Mouse (Mus musculus) MEL (cell line): ENCODE results near the gene Trim16. TPM values are rescaled to one million over a fixed set of nuclear protein-coding genes. Genes with fewer than 3 reads are reported as not detected.

ENCODE experiments used
- DNase-seq: peaks from one replicate; pipeline ENCODE4 v3.0.0; 2011; ENCODE audit warnings: low read depth, low spot score
- H3K27ac ChIP-seq: 2 replicates; pipeline ENCODE4 v1.5.1; 2012; ENCODE audit warnings: low read depth, mild to moderate bottlenecking, control low read depth, low read length, moderate library complexity; ENCODE audit not compliant: control insufficient read depth
- H3K27me3 ChIP-seq, 2 experiments: fragments of 150-350 bp in 1 of 2; sonication (generic) in 1 of 2; 2 replicates each; pipeline ENCODE4 v1.6.1; 2012; ENCODE audit warnings: low read length in 2 of 2, mild to moderate bottlenecking in 2 of 2, improper control_type of control experiment in 1 of 2, moderate library complexity in 1 of 2; ENCODE audit not compliant: insufficient read depth in 2 of 2, control insufficient read depth in 1 of 2
- H3K36me3 ChIP-seq, 2 experiments: 2 replicates each; pipeline ENCODE4 v1.6.1; 2012 to 2014; ENCODE audit warnings: low read length in 2 of 2, improper control_type of control experiment in 1 of 2, inconsistent platforms in 1 of 2, mild to moderate bottlenecking in 1 of 2; ENCODE audit not compliant: insufficient read depth in 2 of 2, control insufficient read depth in 1 of 2
- H3K4me1 ChIP-seq, 2 experiments: fragments of 150-350 bp in 1 of 2; sonication (generic) in 1 of 2; 2 replicates each; pipeline ENCODE4 v1.6.1; 2012; ENCODE audit warnings: low read length in 2 of 2, improper control_type of control experiment in 1 of 2, mild to moderate bottlenecking in 1 of 2; ENCODE audit not compliant: insufficient read depth in 2 of 2, control insufficient read depth in 1 of 2
- H3K4me3 ChIP-seq, 2 experiments: fragments of 150-350 bp in 1 of 2; sonication (generic) in 1 of 2; 2 replicates each; pipeline ENCODE4 v1.5.1; 2012; ENCODE audit warnings: low read depth in 2 of 2, low read length in 2 of 2, mild to moderate bottlenecking in 2 of 2, moderate library complexity in 2 of 2, control low read depth in 1 of 2, improper control_type of control experiment in 1 of 2; ENCODE audit not compliant: control insufficient read depth in 1 of 2, insufficient read depth in 1 of 2
- H3K79me2 ChIP-seq: 2 replicates; pipeline ENCODE4 v1.6.1; 2012; ENCODE audit warnings: mild to moderate bottlenecking, low read length, moderate library complexity; ENCODE audit not compliant: control insufficient read depth, poor library complexity, insufficient read depth
- H3K9ac ChIP-seq: 2 replicates; pipeline ENCODE4 v1.6.1; 2012; ENCODE audit warnings: low read depth, mild to moderate bottlenecking, control low read depth, low read length, moderate library complexity; ENCODE audit not compliant: control insufficient read depth, poor library complexity, severe bottlenecking
- H3K9me3 ChIP-seq: fragments of 150-350 bp; sonication (generic); replicated peaks from 2 replicates; pipeline ENCODE4 v1.6.1; 2012; ENCODE audit warnings: mild to moderate bottlenecking, low read length, improper control_type of control experiment, moderate library complexity; ENCODE audit not compliant: insufficient read depth
- CHD1 ChIP-seq: IDR thresholded peaks from 2 replicates; pipeline ENCODE4 v1.6.1; 2012; ENCODE audit warnings: low read depth, mild to moderate bottlenecking, inconsistent platforms, low read length, improper control_type of control experiment
- CTCF ChIP-seq, 3 experiments: IDR thresholded peaks in 2 of 3; conservative IDR thresholded peaks in 1 of 3; 2 replicates each; pipeline ENCODE4 v1.5.1; 2011 to 2012; ENCODE audit warnings: low read length in 3 of 3, low read depth in 2 of 3, mild to moderate bottlenecking in 2 of 3, improper control_type of control experiment in 1 of 3, inconsistent platforms in 1 of 3, mixed read lengths in 1 of 3, moderate library complexity in 1 of 3; ENCODE audit not compliant: control insufficient read depth in 1 of 3, insufficient read depth in 1 of 3, poor library complexity in 1 of 3, severe bottlenecking in 1 of 3
- ELF1 ChIP-seq: IDR thresholded peaks from 2 replicates; pipeline ENCODE4 v1.6.1; 2014; ENCODE audit warnings: low read depth, mild to moderate bottlenecking, inconsistent platforms, low read length, improper control_type of control experiment, moderate library complexity
- EP300 ChIP-seq, 2 experiments: IDR thresholded peaks; 2 replicates each; pipeline ENCODE4 v1.6.1; 2011; ENCODE audit warnings: improper control_type of control experiment in 2 of 2, low read length in 2 of 2, low read depth in 1 of 2, mild to moderate bottlenecking in 1 of 2
- ETS1 ChIP-seq: IDR thresholded peaks from 2 replicates; pipeline ENCODE4 v1.6.1; 2012; ENCODE audit warnings: low read depth, mild to moderate bottlenecking, inconsistent platforms, low read length, improper control_type of control experiment, moderate library complexity
- GABPA ChIP-seq: IDR thresholded peaks from 2 replicates; pipeline ENCODE4 v1.6.1; 2012; ENCODE audit warnings: low read depth, mild to moderate bottlenecking, inconsistent platforms, low read length, improper control_type of control experiment, moderate library complexity
- GATA1 ChIP-seq: IDR thresholded peaks from 2 replicates; pipeline ENCODE4 v1.6.1; 2011; ENCODE audit warnings: low read depth, low read length, improper control_type of control experiment
- JUND ChIP-seq: IDR thresholded peaks from 2 replicates; pipeline ENCODE4 v1.6.1; 2011; ENCODE audit warnings: low read depth, mild to moderate bottlenecking, improper control_type of control experiment, low read length
- KAT2A ChIP-seq: conservative IDR thresholded peaks from 2 replicates; pipeline ENCODE4 v1.6.1; 2012; ENCODE audit warnings: low read depth, low read length, improper control_type of control experiment, inconsistent platforms
- MAX ChIP-seq: IDR thresholded peaks from 2 replicates; pipeline ENCODE4 v1.6.1; 2011; ENCODE audit warnings: low read length, improper control_type of control experiment
- MXI1 ChIP-seq: IDR thresholded peaks from 2 replicates; pipeline ENCODE4 v1.6.1; 2011; ENCODE audit warnings: mild to moderate bottlenecking, low read depth, low read length, improper control_type of control experiment
- MYC ChIP-seq: IDR thresholded peaks from 2 replicates; pipeline ENCODE4 v1.6.1; 2011; ENCODE audit warnings: low read depth, mild to moderate bottlenecking, low read length, improper control_type of control experiment, moderate library complexity
- POLR2AphosphoS2 ChIP-seq: IDR thresholded peaks from 2 replicates; pipeline ENCODE4 v1.6.1; 2011; ENCODE audit warnings: low read length, improper control_type of control experiment
- RCOR1 ChIP-seq: IDR thresholded peaks from 2 replicates; pipeline ENCODE4 v1.6.1; 2012; ENCODE audit warnings: low read depth, mild to moderate bottlenecking, inconsistent platforms, low read length, improper control_type of control experiment
- SIN3A ChIP-seq: IDR thresholded peaks from 2 replicates; pipeline ENCODE4 v1.6.1; 2012; ENCODE audit warnings: low read length, improper control_type of control experiment, inconsistent platforms
- SMC3 ChIP-seq: IDR thresholded peaks from 2 replicates; pipeline ENCODE4 v1.6.1; 2011; ENCODE audit warnings: low read depth, low read length, improper control_type of control experiment
- TAL1 ChIP-seq: IDR thresholded peaks from 2 replicates; pipeline ENCODE4 v1.6.1; 2012; ENCODE audit warnings: mild to moderate bottlenecking, inconsistent platforms, low read length, moderate library complexity, mixed read lengths
- TBP ChIP-seq: IDR thresholded peaks from 2 replicates; pipeline ENCODE4 v1.8.0; 2011; ENCODE audit warnings: low read depth, low read length, improper control_type of control experiment
- TCF12 ChIP-seq: IDR thresholded peaks from 2 replicates; pipeline ENCODE4 v1.6.1; 2014; ENCODE audit warnings: low read depth, mild to moderate bottlenecking, inconsistent platforms, low read length, improper control_type of control experiment, moderate library complexity
- UBTF ChIP-seq: IDR thresholded peaks from 2 replicates; pipeline ENCODE4 v1.6.1; 2012; ENCODE audit warnings: low read depth, mild to moderate bottlenecking, inconsistent platforms, low read length, improper control_type of control experiment, moderate library complexity, borderline replicate concordance; ENCODE audit not compliant: insufficient read depth
- USF1 ChIP-seq: IDR thresholded peaks from 2 replicates; pipeline ENCODE4 v1.6.1; 2014; ENCODE audit warnings: low read depth, mild to moderate bottlenecking, inconsistent platforms, low read length, improper control_type of control experiment, moderate library complexity
- USF2 ChIP-seq, 2 experiments: IDR thresholded peaks; 2 replicates each; pipeline ENCODE4 v1.6.1; 2011 to 2012; ENCODE audit warnings: improper control_type of control experiment in 2 of 2, low read length in 2 of 2, borderline replicate concordance in 1 of 2, inconsistent platforms in 1 of 2, low read depth in 1 of 2, mild to moderate bottlenecking in 1 of 2; ENCODE audit not compliant: insufficient read depth in 1 of 2
- ZMIZ1 ChIP-seq: IDR thresholded peaks from 2 replicates; pipeline ENCODE4 v1.6.1; 2012; ENCODE audit warnings: low read depth, mild to moderate bottlenecking, inconsistent platforms, low read length, improper control_type of control experiment, moderate library complexity
- ZNF384 ChIP-seq: IDR thresholded peaks from 2 replicates; pipeline ENCODE4 v1.6.1; 2012; ENCODE audit warnings: low read depth, mild to moderate bottlenecking, inconsistent platforms, low read length, improper control_type of control experiment
- polyA plus RNA-seq, 2 experiments: library from polyadenylated mRNA; stranded (reverse) in 1 of 2; unstranded in 1 of 2; fragments of >175 nt in 1 of 2; fragments of >200 nt in 1 of 2; gene quantifications; 2 replicates each; pipeline versions ENCODE4 v1.2.1 to v1.2.4; 2012; ENCODE audit warnings: low replicate concordance in 2 of 2, low read depth in 1 of 2; ENCODE audit not compliant: insufficient read length in 2 of 2, insufficient read depth in 1 of 2, missing spikeins in 1 of 2
- total RNA-seq: library from RNA; depleted of rRNA; stranded (reverse); fragments of 300-350 nt; gene quantifications from 2 replicates; pipeline ENCODE4 v1.2.3, GENCODE M21; 2012

Trim16 gene
- total and polyA plus RNA-seq, 3 experiments, result 3.1 to 5.5 TPM; not detected in 1

DNA sequence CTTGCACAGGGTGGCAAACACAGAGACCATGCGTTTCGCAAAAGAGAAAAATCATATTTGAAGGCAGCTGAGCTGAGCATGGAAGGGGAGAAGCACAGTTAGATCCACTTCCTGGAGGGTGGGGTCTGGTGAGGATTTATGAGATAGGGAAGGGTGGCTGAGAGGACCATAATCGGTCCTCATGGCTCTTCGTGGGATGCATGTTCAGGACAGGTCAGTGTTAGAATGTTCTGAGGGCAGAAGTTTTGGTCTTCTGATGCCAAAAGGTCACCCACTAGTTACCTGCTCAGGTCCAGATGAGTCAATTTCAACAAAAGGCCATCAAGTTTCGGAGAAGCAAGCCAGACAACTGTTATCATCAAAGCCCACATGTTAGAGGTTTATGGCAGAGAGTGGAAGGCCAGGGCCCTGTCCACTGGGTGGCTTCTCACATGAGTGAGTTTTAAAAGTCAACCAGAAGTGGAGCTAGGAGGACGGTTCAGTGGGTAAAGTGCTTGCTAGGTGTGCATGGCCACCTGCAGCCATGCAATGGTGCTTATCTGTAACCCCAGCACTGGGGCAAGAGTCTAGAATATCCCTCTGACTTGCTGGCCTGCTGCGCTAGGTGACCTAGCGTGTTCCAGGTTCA is 858 bp upstream of the Trim16 start (continued):
- TF ChIP-seq MXI1, result peak; percentile 52; the same call in 1 of the 2 replicates
- TF ChIP-seq UBTF, result no peak
- peak; percentile 61 for TF ChIP-seq MAX
- TF ChIP-seq GATA1, result peak; percentile 46; the same call in 1 of the 2 replicates
- peak; percentile 48 for TF ChIP-seq ETS1
- 0 out of 2 replicates have a peak, but pooled peaks have one; percentile 28 for TF ChIP-seq ELF1
- TF ChIP-seq TAL1, result peak; percentile 74
- no peak for TF ChIP-seq ZNF384
- TF ChIP-seq SMC3, result no peak
- TF ChIP-seq, all 39 proteins: peak for 12

DNA sequence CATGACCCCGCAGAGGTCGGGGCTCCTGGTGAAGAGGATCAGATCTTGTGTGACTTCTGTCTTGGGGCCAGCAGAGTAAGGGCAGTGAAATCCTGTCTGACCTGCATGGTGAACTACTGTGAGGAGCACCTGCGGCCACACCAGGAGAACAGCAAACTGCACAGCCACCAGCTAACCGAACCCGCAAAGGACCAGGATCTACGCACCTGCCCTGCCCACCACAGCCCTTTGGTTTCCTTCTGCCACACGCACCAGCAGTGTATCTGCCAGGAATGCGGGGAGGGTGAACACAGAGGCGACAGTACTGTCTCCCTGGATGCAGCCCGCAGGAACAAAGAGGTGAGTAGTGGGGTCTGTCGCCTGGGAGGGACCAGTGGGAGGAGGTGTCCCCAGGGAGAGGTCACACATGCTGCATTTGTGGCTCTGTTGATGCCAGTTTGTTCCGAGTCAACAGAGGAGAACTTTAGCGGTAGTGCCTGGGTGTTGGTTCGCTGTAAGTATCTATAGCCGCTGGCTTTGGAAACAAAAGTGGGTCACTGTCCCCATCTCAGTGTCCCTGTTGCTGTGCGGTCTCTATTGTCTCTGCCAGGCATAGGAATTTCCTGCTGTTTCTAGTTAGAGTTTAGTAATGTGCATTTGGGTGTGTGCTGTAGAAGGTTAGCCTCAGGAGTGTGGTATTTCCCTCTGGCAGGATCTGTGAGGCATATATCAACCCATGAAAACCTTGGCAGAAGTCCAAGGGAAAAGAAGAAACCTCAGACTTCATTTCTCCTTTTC is 818 bp downstream of the Trim16 start:
- H3K27ac ChIP-seq, result peak overlapping the region; percentile 21
- peak; percentile 84 for DNase-seq
- H3K9me3 ChIP-seq, result no peaks in the 10 kb centered on the region
- H3K27me3 ChIP-seq, result no peaks in the 10 kb centered on the region
- H3K4me1 ChIP-seq, result peaks cover 11 to 44% of the 10 kb centered on the region in 2 experiments
- peak overlapping the region; percentile 25 for H3K9ac ChIP-seq
- TF ChIP-seq GABPA (no peak), CHD1 (no peak), TBP (0 out of 2 replicates have a peak, but pooled peaks have one; percentile 16), POLR2AphosphoS2 (no peak), KAT2A (no peak), TCF12 (peak; percentile 41; the same call in 1 of the 2 replicates), JUND (no peak), MAX (peak; percentile 33; the same call in 1 of the 2 replicates), RCOR1 (peak; percentile 84), USF1 (no peak), USF2 (IDR thresholded peaks at IDR 0.05; ENCODE audit: borderline replicate concordance in 1 of 2, insufficient read depth in 1 of 2, low read depth in 1 of 2, low read length in 2 of 2) (no peak), CTCF (IDR thresholded peaks at IDR 0.05 in 2 of 3, conservative IDR thresholded peaks at IDR 0.05 in 1 of 3; ENCODE audit: control insufficient read depth in 1 of 3, insufficient read depth in 1 of 3, low read depth in 2 of 3, low read length in 3 of 3, poor library complexity in 1 of 3, severe bottlenecking in 1 of 3) (no peak), ETS1 (peak; percentile 74), MYC (no peak; the same call in 1 of the 2 replicates), ZMIZ1 (no peak), EP300 (IDR thresholded peaks at IDR 0.05; ENCODE audit: low read depth in 1 of 2, low read length in 2 of 2) (peak; percentile 18 to 56; a peak in 3 of 4 replicates), ZNF384 (no peak), TAL1 (no peak), SIN3A (peak; percentile 54; the same call in 1 of the 2 replicates)
- H3K79me2 ChIP-seq, result no peaks in the 10 kb centered on the region
- H3K4me3 ChIP-seq, result peak overlapping the region; percentile 52 to 70
- peaks cover 0 to 36% of the 10 kb centered on the region in 2 experiments; a peak in 2 of 4 replicates for H3K36me3 ChIP-seq
